Mouse (Mus musculus): ENCODE measurements at regions not wholly inside any gene's neighbourhood (a gene's known extent, or its start where the extent isn't known, plus 50 kb on each side); places are given as distances from the start of the nearest gene placed in this dataset.

DNA sequence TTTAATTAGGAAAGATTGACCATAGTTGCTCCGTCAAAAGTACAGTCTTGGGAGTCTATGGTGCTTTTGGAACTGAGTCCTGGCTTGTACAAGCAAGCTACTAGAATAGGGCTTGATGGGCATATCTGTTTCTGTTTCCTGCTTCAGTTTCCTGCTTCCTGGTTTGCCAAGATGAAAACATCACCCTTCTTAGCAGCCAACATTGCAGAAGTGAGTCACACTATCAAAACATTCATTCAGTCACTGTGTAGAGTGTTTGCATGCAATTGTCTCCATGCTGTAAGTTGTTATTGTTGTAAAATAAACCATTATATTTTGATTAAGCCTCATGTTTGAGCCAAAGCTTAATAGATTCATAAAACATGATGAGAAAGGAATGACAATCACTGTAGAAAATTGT, 149.3 kb upstream of the Neil3 start:
- no peak for TF ChIP-seq CTCF (IDR thresholded peaks at IDR 0.05; ENCODE audit: low read depth)
- no peak for TF ChIP-seq EP300 (IDR thresholded peaks at IDR 0.05; ENCODE audit: low read depth)
